Mouse (Mus musculus) midbrain, postnatal 0 days (tissue): ENCODE measurements around the gene Tmc3. TPM values are rescaled to one million over a fixed set of nuclear protein-coding genes. Genes with fewer than 3 reads are reported as not detected.

Source experiments
- ATAC-seq: fragments of 200-750 bp; cut with Nextera tagmentation; 2 replicates; pipeline ENCODE4 v1.8.0; 2017; ENCODE audit warnings: moderate number of reproducible peaks, mild to moderate bottlenecking, moderate TSS enrichment, moderate library complexity; ENCODE audit not compliant: low FRiP score
- DNase-seq: peaks from one replicate; pipeline ENCODE4 v3.0.0-alpha.2; 2015; ENCODE audit warnings: low spot score
- H3K27ac ChIP-seq: fragments of 300-500 bp; sonication (generic); 2 replicates; pipeline ENCODE4 v1.5.1; 2014; ENCODE audit warnings: low read depth, mild to moderate bottlenecking, low read length, mixed read lengths
- H3K27me3 ChIP-seq: fragments of 300-500 bp; sonication (generic); 2 replicates; pipeline ENCODE4 v1.6.1; 2014; ENCODE audit warnings: low read length, control low read depth, mixed read lengths; ENCODE audit not compliant: insufficient read depth
- H3K36me3 ChIP-seq: fragments of 300-500 bp; sonication (generic); 2 replicates; pipeline ENCODE4 v1.6.1; 2014; ENCODE audit warnings: low read length, control low read depth, mixed read lengths; ENCODE audit not compliant: insufficient read depth
- H3K4me1 ChIP-seq: fragments of 300-500 bp; sonication (generic); 2 replicates; pipeline ENCODE4 v1.6.1; 2014; ENCODE audit warnings: mild to moderate bottlenecking, control low read depth, antibody characterized with exemption, low read length, mixed read lengths; ENCODE audit not compliant: insufficient read depth
- H3K4me2 ChIP-seq: fragments of 300-500 bp; sonication (generic); 2 replicates; pipeline ENCODE4 v1.6.1; 2014; ENCODE audit warnings: low read depth, mild to moderate bottlenecking, low read length, mixed read lengths; ENCODE audit not compliant: poor library complexity, severe bottlenecking
- H3K4me3 ChIP-seq: fragments of 300-500 bp; sonication (generic); 2 replicates; pipeline ENCODE4 v1.5.1; 2014; ENCODE audit warnings: low read depth, mild to moderate bottlenecking, low read length, moderate library complexity
- H3K9ac ChIP-seq: fragments of 300-500 bp; sonication (generic); replicated peaks from 2 replicates; pipeline ENCODE4 v1.6.1; 2014; ENCODE audit warnings: mild to moderate bottlenecking, low read length, moderate library complexity, mixed read lengths; ENCODE audit not compliant: poor library complexity, severe bottlenecking
- H3K9me3 ChIP-seq: fragments of 300-500 bp; sonication (generic); 2 replicates; pipeline ENCODE4 v1.6.1; 2016; ENCODE audit warnings: low read length, control low read depth
- CTCF ChIP-seq: IDR thresholded peaks from 2 replicates; pipeline ENCODE4 v1.5.1; 2016; ENCODE audit warnings: antibody characterized with exemption, mild to moderate bottlenecking
- WGBS: fragments of 180-500 bp; shearing (Covaris S2); extraction: QIAGEN DNeasy Blood & Tissue Kit; methylation state at CpG from one replicate; pipeline ENCODE4 v1.1.7; 2014; 5-methylcytosine and 5-hydroxymethylcytosine counted together
- polyA plus RNA-seq: library from polyadenylated mRNA; unstranded; fragments of >200 nt; fragmentation: Nextera tagmentation; extraction: Ambion mirVana; gene quantifications from 2 replicates; pipeline ENCODE4 v1.2.1, GENCODE M21; 2015
- total RNA-seq: library from RNA; depleted of rRNA; stranded (reverse); fragments of >200 nt; gene quantifications from 2 replicates; pipeline ENCODE4 v1.2.3, GENCODE M21; 2014; rRNA removed

Gene Tmc3
- total and polyA plus RNA-seq, 2 experiments from 2014 or later = 0.11 to 0.23 TPM

DNA sequence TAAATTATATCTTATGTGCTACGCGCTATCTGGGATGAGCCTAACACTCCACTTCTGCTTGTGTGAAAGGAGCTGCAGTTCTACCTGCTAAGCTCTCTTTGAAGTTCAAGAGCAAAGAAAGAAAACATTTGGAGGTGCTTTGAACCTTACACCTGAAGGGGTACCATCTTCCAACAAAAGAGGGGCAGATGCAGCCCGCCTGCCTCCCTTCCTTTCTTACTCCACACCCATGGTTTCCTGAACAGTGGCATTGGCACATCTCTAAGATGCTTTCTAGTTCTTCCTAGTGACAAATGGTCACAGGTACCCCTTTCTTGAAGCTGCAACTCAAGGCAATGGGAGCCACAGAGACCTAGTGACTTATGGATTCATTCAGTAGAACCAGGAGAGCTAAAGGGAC lies 77.0 kb downstream of the Tmc3 start:
- Histone ChIP-seq H3K27me3 (no peaks in the 10 kb centered on the region), H3K9me3 (no peaks in the 10 kb centered on the region), H3K4me1 (no peaks in the 10 kb centered on the region), H3K27ac (no peak overlapping the region), H3K36me3 (no peaks in the 10 kb centered on the region), H3K9ac (no peak overlapping the region), H3K4me2 (no peak overlapping the region), H3K4me3 (no peak overlapping the region)
- ATAC-seq (no peak), DNase-seq (no peak)
- no peak for TF ChIP-seq CTCF
- 93% methylated on average over 3 of the region's 3 CpGs for WGBS

GRCm38 (mm10) chr7:83662711-83663375 lies 78.1 kb downstream of the Tmc3 start:
- Histone ChIP-seq H3K27me3 (no peaks in the 10 kb centered on the region), H3K4me1 (no peaks in the 10 kb centered on the region), H3K36me3 (no peaks in the 10 kb centered on the region), H3K27ac (no peak overlapping the region), H3K9ac (no peak overlapping the region), H3K9me3 (no peaks in the 10 kb centered on the region), H3K4me2 (no peak overlapping the region), H3K4me3 (no peak overlapping the region)
- no peak for ATAC-seq
- 89% methylated on average over 6 of the region's 6 CpGs for WGBS
- DNase-seq = no peak
- TF ChIP-seq CTCF = no peak

DNA sequence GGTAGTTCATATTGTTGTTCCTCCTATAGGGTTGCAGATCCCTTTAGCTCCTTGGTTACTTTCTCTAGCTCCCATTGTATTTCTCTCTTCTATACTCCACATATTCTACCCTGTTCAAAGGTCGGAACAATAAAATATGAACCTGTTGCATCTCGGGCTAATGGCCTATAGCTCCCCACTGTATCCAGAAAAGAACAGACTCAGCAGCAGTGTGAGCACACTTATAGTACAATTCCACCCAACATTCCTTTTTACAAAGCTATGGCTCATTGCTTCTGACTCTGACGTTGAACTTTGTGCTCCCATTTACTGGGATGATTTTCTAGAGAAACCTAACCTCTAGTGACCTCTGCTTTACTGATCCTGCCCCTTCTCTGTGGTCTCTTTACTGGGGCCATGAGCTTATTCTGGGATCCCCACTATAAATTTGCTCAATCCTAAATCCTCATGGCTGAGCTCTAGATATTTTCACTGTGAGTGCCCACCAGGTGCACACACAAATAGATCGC lies 81.4 kb downstream of the Tmc3 start:
- Histone ChIP-seq H3K4me3 (no peak overlapping the region), H3K27me3 (no peaks in the 10 kb centered on the region), H3K4me2 (no peak overlapping the region), H3K36me3 (no peaks in the 10 kb centered on the region), H3K27ac (no peak overlapping the region), H3K9ac (no peak overlapping the region), H3K4me1 (no peaks in the 10 kb centered on the region), H3K9me3 (no peaks in the 10 kb centered on the region)
- no peak for TF ChIP-seq CTCF
- DNase-seq (no peak), ATAC-seq (no peak)
- WGBS = 90% methylated on average over 4 of the region's 4 CpGs

DNA sequence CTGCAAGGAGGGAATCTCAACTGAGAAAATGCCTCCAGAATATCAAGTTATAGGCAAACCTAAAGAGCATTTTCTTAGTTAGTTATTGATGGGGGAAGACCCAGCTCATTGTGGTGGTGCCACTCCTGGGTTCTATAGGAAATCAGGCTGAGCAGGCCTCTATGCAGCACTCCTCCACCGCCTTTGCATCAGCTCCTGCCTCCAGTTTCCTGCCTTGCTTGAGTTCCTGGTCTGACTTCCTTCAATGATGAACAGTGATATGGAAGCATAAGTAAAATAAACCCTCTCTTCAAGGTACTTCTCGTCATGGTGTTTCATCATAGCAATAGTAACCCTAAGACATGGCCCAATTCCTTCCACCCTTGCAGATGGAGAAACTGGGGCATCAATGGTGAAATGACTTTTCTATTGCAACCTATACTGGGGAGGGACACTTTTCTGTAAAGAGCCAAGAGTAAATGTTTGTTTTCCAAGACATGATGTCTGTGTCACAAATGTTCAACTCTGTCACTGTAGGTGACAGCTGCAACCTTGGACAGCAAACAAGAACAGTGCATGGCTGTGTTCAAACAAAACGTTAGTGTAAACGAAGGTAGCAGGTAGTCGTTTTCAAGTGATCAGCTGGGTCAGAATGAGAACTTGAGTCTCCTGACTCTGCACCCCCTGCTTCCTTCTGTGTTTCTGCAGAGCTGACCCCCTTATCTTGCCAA lies 83.4 kb downstream of the Tmc3 start:
- H3K9ac ChIP-seq = no peak overlapping the region
- no peak overlapping the region for H3K4me3 ChIP-seq
- TF ChIP-seq CTCF = no peak
- H3K9me3 ChIP-seq = no peaks in the 10 kb centered on the region
- H3K4me2 ChIP-seq = no peak overlapping the region
- H3K4me1 ChIP-seq = no peaks in the 10 kb centered on the region
- no peaks in the 10 kb centered on the region for H3K36me3 ChIP-seq
- DNase-seq (no peak), ATAC-seq (no peak)
- no peak overlapping the region for H3K27ac ChIP-seq
- WGBS = 77% methylated on average over 5 of the region's 5 CpGs
- no peaks in the 10 kb centered on the region for H3K27me3 ChIP-seq

GRCm38 (mm10) chr7:83668724-83669123 lies 84.0 kb downstream of the Tmc3 start:
- Histone ChIP-seq H3K9me3 (no peaks in the 10 kb centered on the region), H3K36me3 (no peaks in the 10 kb centered on the region), H3K27ac (peak overlapping the region; percentile 47; the same call in 1 of the 2 replicates), H3K4me2 (no peak overlapping the region), H3K27me3 (no peaks in the 10 kb centered on the region), H3K4me3 (no peak overlapping the region), H3K4me1 (no peaks in the 10 kb centered on the region), H3K9ac (no peak overlapping the region)
- ATAC-seq = peak; percentile 83
- WGBS = 5% methylated on average over 1 of the region's 1 CpGs
- peak; percentile 94 for TF ChIP-seq CTCF
- DNase-seq = peak; percentile 79

GRCm38 (mm10) chr7:83671573-83671972 lies 86.8 kb downstream of the Tmc3 start:
- no peaks in the 10 kb centered on the region for H3K9me3 ChIP-seq
- DNase-seq = no peak
- TF ChIP-seq CTCF = no peak
- 91% methylated on average over 6 of the region's 6 CpGs for WGBS
- H3K4me2 ChIP-seq = no peak overlapping the region
- H3K4me1 ChIP-seq = no peaks in the 10 kb centered on the region
- H3K36me3 ChIP-seq = no peaks in the 10 kb centered on the region
- no peak overlapping the region for H3K9ac ChIP-seq
- H3K27me3 ChIP-seq = no peaks in the 10 kb centered on the region
- no peak for ATAC-seq
- H3K4me3 ChIP-seq = no peak overlapping the region
- H3K27ac ChIP-seq = no peak overlapping the region

Other genes starting within 250 kb of the Tmc3 start
- 6.8 TPM in 2 replicates for gene Stard5, start 47.0 kb downstream of the Tmc3 start, total RNA-seq
- 4.3 and 5.5 TPM in 2 replicates for gene Stard5, start 47.0 kb downstream of the Tmc3 start, polyA plus RNA-seq
- gene Il16, start 160.8 kb downstream of the Tmc3 start, total RNA-seq = 0.99 and 1.7 TPM in 2 replicates
- 0.85 and 1.0 TPM in 2 replicates for gene Il16, start 160.8 kb downstream of the Tmc3 start, polyA plus RNA-seq
- gene Cfap161, start 210.0 kb downstream of the Tmc3 start, total RNA-seq = 2.0 and 2.3 TPM in 2 replicates
- 2.1 and 2.9 TPM in 2 replicates for gene Cfap161, start 210.0 kb downstream of the Tmc3 start, polyA plus RNA-seq